Mouse (Mus musculus) heart, postnatal 0 days (tissue): Measurements from ENCODE around the gene Zfr2.

Experiments used
- CTCF ChIP-seq: IDR thresholded peaks from 2 replicates; pipeline ENCODE4 v1.5.1; 2016; ENCODE audit warnings: antibody characterized with exemption, control low read depth, low read depth
- EP300 ChIP-seq: IDR thresholded peaks from 2 replicates; pipeline ENCODE4 v1.6.1; 2016; ENCODE audit warnings: antibody characterized with exemption, low read depth

GRCm38 (mm10) chr10:81233226-81233585 is 251 bp downstream of the Zfr2 start:
- TF ChIP-seq EP300 (no peak), CTCF (no peak)
